Comparison of ENCODE assay signal across 14 mouse cellular contexts in genomic region chr13:29370731-29371465, GRCm38 (mm10).
DNase-seq lines count a peak whose midpoint lies in the region; ATAC-seq and TF ChIP-seq lines count a peak whose summit lies in the region.
"Had no signal": no experiment of that assay in that cellular context is flagged by ENCODE, and none has a peak within 500 bp of the region (broad histone marks: within the 10 kb centered on the region; RNA-seq: fewer than 3 reads in every experiment).

No protein-coding gene starts in this region.

- H3K4me2 ChIP-seq in heart, embryonic 15.5 days = no peak overlapping the region
- no peak overlapping the region for H3K4me2 ChIP-seq in stomach, postnatal 0 days (replicated peaks; ENCODE audit: low read depth)
- H3K4me2 ChIP-seq: limb, embryonic 12.5 days had no signal

- 0 out of 2 replicates have a peak overlapping the region, but pooled peaks have one; percentile 84 for H3K27ac ChIP-seq in heart, embryonic 15.5 days
- peak overlapping the region; percentile 89 for H3K27ac ChIP-seq in forebrain, embryonic 10.5 days
- H3K27ac ChIP-seq in stomach, postnatal 0 days (replicated peaks) = no peak overlapping the region
- H3K27ac ChIP-seq: heart, adult 2 months; limb, embryonic 12.5 days had no signal

- H3K9me3 ChIP-seq in heart, embryonic 15.5 days (replicated peaks) = no peaks in the 10 kb centered on the region
- H3K9me3 ChIP-seq in forebrain, embryonic 10.5 days = no peaks in the 10 kb centered on the region
- H3K9me3 ChIP-seq in stomach, postnatal 0 days (ENCODE audit: control insufficient read depth, low read length) = no peaks in the 10 kb centered on the region
- H3K9me3 ChIP-seq: limb, embryonic 12.5 days had no signal

- no peak for TF ChIP-seq CTCF in stomach, postnatal 0 days (IDR thresholded peaks at IDR 0.05; ENCODE audit: low read depth)

- no peak overlapping the region for H3K9ac ChIP-seq in heart, embryonic 15.5 days
- H3K9ac ChIP-seq in stomach, postnatal 0 days (ENCODE audit: low read length) = no peak overlapping the region
- H3K9ac ChIP-seq: limb, embryonic 12.5 days had no signal

- no peak for TF ChIP-seq EP300 in stomach, postnatal 0 days (optimal IDR thresholded peaks at IDR 0.05)

- WGBS in heart, embryonic 15.5 days = 40% methylated on average over 5 of the region's 5 CpGs
- 2% methylated on average over 5 of the region's 5 CpGs for WGBS in forebrain, embryonic 10.5 days
- WGBS in stomach, postnatal 0 days = 43% methylated on average over 5 of the region's 5 CpGs

- H3K36me3 ChIP-seq in heart, embryonic 15.5 days = no peaks in the 10 kb centered on the region
- no peaks in the 10 kb centered on the region for H3K36me3 ChIP-seq in forebrain, embryonic 10.5 days (replicated peaks)
- no peaks in the 10 kb centered on the region for H3K36me3 ChIP-seq in stomach, postnatal 0 days (ENCODE audit: control insufficient read depth, insufficient read depth, low read length)
- H3K36me3 ChIP-seq: limb, embryonic 12.5 days had no signal

- H3K4me3 ChIP-seq in heart, embryonic 15.5 days = no peak overlapping the region
- H3K4me3 ChIP-seq in forebrain, embryonic 10.5 days = peak overlapping the region; percentile 5; the same call in 1 of the 2 replicates
- H3K4me3 ChIP-seq in stomach, postnatal 0 days (ENCODE audit: low read depth, low read length) = no peak overlapping the region
- H3K4me3 ChIP-seq: heart, adult 2 months; limb, embryonic 12.5 days had no signal

- peaks cover 21% of the 10 kb centered on the region for H3K4me1 ChIP-seq in heart, embryonic 15.5 days (replicated peaks)
- H3K4me1 ChIP-seq in forebrain, embryonic 10.5 days = peaks cover 55% of the 10 kb centered on the region
- no peaks in the 10 kb centered on the region for H3K4me1 ChIP-seq in stomach, postnatal 0 days (replicated peaks; ENCODE audit: control insufficient read depth, insufficient read depth)

- DNase-seq in heart, adult 9 months (ENCODE audit: low spot score in 2 of 2) = no peak
- DNase-seq in forebrain, embryonic 10.5 days (ENCODE audit: extremely low spot score, low spot score) = peak; percentile 76
- DNase-seq in mesoderm, embryonic 11.5 days (ENCODE audit: low read depth, low spot score) = peak; percentile 65
- peak; percentile 82 for DNase-seq in retina, embryonic 14.5 days (ENCODE audit: low spot score)
- no peak for DNase-seq in lung, postnatal 14 days
- DNase-seq in spleen, postnatal 14 days (ENCODE audit: low spot score in 2 of 2) = no peak
- DNase-seq in stomach, postnatal 0 days (ENCODE audit: low spot score) = no peak
- DNase-seq: cerebellum, adult 2 months; heart, adult 2 months; kidney, postnatal 10 days; lung, postnatal 4 days had no signal

- ATAC-seq in heart, embryonic 15.5 days (replicated peaks; ENCODE audit: insufficient number of reproducible peaks, insufficient read depth, low FRiP score, low read depth) = no peak
- ATAC-seq in stomach, postnatal 0 days (ENCODE audit: low FRiP score, low TSS enrichment) = no peak
- ATAC-seq: activated CD4-positive, CD25-positive, alpha-beta regulatory T cell, adult 4 months had no signal

- H3K27me3 ChIP-seq in heart, embryonic 15.5 days = no peaks in the 10 kb centered on the region
- no peaks in the 10 kb centered on the region for H3K27me3 ChIP-seq in forebrain, embryonic 10.5 days (ENCODE audit: poor library complexity, severe bottlenecking)
- H3K27me3 ChIP-seq in stomach, postnatal 0 days (ENCODE audit: control insufficient read depth, insufficient read depth, low read length) = no peaks in the 10 kb centered on the region
- H3K27me3 ChIP-seq: limb, embryonic 12.5 days had no signal

Comparison
In these comparisons a context has a peak if more than half of its experiments do, and no peak if none do; other contexts are left out.
1. DNase-seq: peak in forebrain, embryonic 10.5 days (single experiment), mesoderm, embryonic 11.5 days (single experiment) and retina, embryonic 14.5 days (single experiment); none in heart, adult 9 months (0 of 2), lung, postnatal 14 days (single experiment), spleen, postnatal 14 days (0 of 2) and stomach, postnatal 0 days (single experiment).